Mouse (Mus musculus): ENCODE results near the gene Cnbd2.

GRCm38 (mm10) chr2:156321538-156321937 lies 9.4 kb downstream of the Cnbd2 start:
- TF ChIP-seq CTCF (IDR thresholded peaks at IDR 0.05; ENCODE audit: low read depth, low read length) (no peak), POLR2A (IDR thresholded peaks at IDR 0.05; ENCODE audit: insufficient read depth, low read length) (no peak), EP300 (IDR thresholded peaks at IDR 0.05; ENCODE audit: insufficient read depth, low read depth, low read length) (no peak)

All from ES-Bruce4 (cell line).